Mouse (Mus musculus): ENCODE data around the gene Phex.
A peak's percentile ranks its signal among the peaks of the same experiment; 100 is the strongest.

The Phex gene

DNA sequence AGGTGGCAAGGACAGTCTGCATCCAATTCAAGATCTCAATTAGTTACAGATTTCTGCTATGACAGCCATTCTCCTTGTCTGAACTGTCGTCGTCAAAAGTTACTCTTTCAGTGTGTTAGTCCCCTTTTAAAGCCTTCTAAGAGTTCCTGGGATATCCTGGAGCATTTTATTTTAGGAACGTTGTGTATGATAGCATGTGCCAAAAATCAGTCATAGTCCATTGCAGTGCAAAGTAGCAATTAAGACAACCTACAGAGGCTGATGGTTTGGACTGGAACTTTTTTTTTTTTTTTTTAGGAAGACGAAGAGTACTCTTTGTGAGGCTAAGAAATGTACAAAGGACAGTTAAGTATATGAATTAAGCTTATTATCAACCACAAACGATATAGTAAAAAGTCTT, at the start of gene Phex:
TSS of gene Phex (minus strand) at position 101 of the 400 bp plus-strand sequence.
- no peak for DNase-seq

- DNase-seq: peak; percentile 19
These were observed 47.6 kb upstream of the Phex start for GRCm38 (mm10) chrX:157462716-157463115.

DNA sequence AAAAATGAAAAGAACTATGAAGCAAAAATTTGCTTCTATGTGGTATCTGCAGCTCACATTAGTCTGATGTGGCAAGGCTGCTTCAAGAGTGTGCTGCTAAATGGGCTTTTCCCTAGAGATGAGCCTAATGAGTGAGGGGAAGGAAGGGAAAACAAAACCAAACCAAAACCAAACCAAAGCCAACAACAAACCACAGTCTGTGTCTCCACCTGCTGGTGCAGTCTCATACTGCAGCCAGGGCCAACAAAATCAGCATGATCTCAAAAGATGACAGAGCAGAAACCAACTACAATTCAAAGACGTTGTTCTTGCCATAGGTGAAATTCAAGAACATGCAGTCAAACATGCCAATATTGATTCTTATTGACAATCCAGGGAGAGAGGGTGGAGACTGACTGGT, 39.3 kb upstream of the Phex start:
- peak; percentile 33 for DNase-seq

DNA sequence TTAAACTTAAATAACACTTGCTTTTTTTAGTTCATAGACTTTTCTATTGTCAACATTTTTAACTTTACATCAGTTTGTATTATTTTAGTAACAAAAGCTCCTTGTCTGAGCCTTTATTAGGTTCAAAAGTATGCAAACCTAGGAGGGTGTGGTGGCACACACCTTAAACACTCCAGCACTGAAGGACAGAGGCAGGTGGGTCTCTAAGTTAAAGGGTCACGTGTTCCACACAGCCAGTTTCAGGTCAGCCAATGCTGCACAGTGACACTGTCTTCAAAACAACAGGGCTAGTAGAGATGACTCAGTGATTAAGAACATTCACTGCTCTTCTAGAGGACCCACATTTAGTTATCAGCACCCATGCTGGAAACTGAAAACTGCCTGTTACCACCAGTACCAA, 33.9 kb upstream of the Phex start:
- no peak for DNase-seq

- DNase-seq: no peak
These were observed 32.3 kb upstream of the Phex start for GRCm38 (mm10) chrX:157447431-157447830.

DNA sequence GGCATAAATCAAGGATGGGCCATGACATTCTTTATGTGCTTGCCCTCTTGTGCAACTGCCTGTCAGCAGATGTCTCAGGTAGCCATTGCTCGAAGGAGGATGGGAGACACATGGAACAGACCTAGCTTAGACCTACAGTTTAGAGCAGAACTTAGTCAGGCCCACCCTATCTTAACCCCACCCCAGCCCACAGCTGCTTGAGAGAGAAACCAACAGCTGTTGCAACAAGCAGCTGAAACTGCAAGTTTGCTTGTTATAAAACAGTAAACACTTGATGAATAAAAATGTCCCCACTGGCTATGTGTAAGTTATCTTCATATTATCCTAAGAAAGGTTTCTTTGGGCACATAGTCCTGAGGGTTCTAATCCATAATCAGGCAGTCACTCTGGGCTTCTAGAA, 19.7 kb upstream of the Phex start:
- DNase-seq: no peak

DNA sequence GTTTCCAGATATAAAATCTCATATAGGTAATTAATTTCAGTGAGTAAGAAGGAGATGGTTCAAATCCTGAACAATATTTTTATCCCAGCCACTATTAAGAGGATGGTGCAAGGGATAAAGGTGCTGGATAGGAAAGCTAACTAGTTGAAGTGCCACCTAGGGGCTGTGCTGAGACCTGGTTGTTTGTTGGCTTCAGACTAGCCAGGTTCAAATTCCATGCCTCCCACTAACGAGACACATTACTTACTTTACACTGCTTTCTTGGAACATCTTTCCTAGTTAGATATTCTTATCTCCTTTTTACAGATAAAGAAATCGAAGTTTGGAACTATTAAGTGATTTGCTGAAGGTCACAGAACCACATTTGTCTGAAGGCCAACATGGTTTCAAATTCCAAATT, 4.3 kb upstream of the Phex start:
- DNase-seq: no peak

DNA sequence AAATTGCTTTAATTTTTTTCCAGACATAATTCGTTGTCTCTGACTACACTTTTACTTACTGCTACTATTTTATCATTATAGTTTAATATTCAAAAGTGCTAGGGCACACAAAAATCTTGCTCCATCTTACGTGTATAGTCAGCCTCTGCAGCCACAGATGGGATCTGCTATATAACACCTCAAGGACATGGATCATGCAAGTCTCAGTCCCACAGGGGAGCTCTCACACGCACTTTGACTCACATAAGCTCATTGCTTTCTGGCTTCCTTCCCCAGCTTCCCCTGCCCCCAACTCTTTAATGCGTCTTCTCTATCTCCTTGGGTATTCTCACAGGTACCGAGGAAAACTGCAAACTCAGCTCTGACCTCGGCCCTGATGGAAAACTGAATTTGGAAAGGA, 10.2 kb downstream of the Phex start:
- DNase-seq: no peak

DNA sequence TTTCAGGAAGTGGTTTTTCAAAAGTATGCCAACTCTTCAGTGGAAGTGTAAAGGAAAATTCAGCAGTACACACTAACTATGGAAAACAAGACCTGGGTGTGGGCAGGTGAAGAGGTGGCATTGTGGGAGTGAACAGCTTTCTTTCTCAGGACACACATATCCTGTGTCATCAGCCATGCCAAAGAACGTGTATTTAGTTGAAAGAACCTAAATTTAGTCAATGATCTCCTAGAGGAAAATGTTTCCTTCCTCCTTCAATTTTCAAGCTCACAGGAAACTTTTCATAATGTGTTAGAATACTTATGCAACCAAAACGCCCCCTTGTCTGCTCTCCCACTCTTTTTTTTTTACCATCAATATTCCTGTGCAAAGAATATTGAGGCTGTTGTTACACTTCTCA, 23.9 kb downstream of the Phex start:
- no peak for DNase-seq

GRCm38 (mm10) chrX:157390102-157390501, 25.0 kb downstream of the Phex start:
- no peak for DNase-seq

- no peak for DNase-seq
These were observed 26.7 kb downstream of the Phex start for GRCm38 (mm10) chrX:157388419-157388818.

DNA sequence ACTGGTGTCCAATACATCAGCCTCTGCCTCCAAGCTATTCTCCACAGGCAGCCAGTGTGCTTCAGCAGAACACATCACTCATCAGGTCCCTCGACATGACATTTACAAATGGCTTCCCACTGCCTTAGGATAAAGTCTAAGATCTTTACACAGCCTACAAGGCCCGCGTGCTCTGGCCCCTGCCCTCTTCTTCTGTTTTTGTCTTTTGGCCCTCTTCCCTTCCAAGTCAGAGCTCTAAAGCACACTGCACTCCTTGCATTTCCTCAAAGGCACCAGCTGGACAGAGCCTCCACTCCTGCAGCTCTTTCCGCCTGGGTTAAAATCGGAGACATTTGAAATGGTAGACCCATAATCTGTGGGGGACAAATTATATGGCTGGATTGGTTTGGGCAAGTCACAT, 28.1 kb downstream of the Phex start:
- no peak for DNase-seq

DNA sequence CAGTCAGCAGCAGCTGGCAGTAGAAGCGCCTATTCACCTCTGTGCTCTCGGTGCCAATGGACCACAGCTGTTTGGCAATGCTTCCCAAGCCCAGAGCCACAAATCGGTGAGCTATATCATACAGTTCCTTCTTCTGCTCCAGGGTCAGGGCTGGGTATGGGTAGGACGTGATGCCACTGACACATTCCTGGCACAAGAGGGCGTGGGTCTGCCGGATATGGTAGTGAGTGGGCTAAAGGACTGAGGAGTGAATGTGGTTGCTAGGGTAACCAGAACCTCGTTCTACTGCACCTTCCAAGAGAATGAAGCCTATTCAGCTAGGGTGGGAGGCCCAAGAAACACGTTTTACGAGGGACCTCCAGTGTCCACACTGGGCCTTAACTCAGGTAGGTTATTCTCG, 36.3 kb downstream of the Phex start:
- DNase-seq: peak; percentile 3

GRCm38 (mm10) chrX:157377456-157377855, 37.7 kb downstream of the Phex start:
- DNase-seq: no peak

GRCm38 (mm10) chrX:157373873-157374272, 41.2 kb downstream of the Phex start:
- no peak for DNase-seq

DNA sequence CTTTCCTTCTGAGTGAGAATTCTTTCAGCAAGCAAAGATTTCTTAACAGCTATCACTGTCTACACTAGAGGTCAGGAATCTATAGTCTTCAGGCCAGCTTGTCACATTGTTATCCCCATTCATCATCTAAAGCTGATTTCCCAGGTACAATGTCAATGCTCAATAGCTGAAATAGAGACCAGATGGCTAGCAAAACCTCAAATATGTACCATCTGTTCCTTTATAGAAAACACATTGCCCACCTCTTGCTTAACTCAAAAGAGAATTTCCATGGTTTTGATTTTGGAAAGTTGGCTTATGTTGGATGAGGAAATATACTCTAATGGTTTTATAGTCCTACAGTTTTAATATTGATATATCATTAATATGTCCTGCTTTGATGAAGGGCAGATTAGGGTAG, 45.9 kb downstream of the Phex start:
- DNase-seq: peak; percentile 19

GRCm38 (mm10) chrX:157355521-157355920, 59.6 kb downstream of the Phex start:
- no peak for DNase-seq

DNA sequence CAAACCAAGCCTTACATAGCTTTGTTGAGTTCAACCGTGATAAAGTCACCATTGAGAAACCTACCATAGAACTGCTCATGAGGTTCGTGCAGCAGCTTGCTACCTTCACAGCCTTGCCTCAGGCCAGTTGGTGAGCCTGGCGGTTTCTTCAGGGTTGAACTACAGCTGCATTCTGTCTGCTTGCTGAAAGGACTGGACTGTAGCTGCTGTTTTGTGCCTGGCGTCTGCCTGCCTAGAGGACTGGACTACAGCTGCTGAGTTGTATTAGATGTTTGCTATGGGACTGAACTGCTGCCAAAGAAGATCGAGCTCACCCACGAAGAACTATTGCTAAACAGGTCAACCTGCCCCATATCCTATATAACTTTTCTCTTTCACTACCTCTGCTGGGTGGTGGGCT, 68.9 kb downstream of the Phex start:
- no peak for DNase-seq

GRCm38 (mm10) chrX:157334726-157335125, 80.4 kb downstream of the Phex start:
- no peak for DNase-seq

- DNase-seq: no peak
These were observed 85.3 kb downstream of the Phex start for GRCm38 (mm10) chrX:157329821-157330220.

DNA sequence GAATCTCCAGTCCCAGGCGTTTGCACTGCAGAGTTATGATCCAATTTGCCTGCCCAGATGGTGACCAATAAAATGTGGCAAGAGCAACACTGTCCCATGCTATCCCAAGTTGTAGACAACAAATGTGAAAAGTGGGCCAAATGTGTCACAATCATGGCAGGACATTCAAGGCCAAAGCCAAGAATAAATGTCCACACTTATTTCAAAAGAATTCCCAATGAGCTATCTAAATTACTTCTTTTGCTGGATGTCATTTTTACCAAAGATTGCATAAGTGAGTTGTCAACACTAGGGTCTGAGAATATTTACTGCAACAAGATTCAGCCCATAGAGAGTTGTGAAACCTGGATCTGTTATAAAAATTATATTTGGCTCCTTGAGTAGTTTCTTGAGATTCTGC, 86.7 kb downstream of the Phex start:
- DNase-seq: no peak

DNA sequence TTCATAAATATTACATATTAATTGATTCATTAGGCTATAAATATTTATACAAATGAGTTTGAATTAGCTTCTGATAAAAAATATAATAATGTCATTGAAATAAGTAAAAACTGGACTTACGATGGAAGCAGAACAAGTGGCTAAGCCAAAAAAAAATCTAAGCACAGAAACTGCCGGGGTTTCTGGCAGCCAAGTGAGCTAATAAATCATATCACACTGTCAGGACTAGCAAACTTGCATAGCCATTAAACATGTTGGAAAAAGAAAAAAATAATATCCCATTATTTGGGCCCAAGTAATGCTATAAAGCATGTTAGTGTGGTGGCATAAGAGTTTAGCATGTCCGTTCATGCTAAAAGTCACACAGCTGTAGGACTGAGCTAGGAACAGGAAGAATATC, 87.4 kb downstream of the Phex start:
- DNase-seq: no peak

DNA sequence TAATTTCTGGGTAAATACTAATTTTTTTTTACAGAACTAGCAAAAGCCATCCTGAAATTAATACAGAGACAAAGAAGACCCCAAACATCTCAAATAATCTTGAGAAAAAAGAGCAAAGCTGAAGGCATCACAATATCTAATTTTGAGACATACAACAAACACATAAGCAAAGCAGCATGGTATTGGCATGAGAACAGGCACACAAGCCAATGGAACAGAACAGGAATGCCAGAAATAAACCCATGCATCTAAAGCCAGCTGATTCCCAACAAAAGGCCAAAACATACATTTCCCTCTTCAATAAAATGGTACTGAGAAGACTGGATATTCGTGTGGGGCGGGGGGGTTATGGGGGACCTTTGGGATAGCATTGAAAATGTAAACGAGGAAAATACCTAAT, 90.7 kb downstream of the Phex start:
- no peak for DNase-seq

DNA sequence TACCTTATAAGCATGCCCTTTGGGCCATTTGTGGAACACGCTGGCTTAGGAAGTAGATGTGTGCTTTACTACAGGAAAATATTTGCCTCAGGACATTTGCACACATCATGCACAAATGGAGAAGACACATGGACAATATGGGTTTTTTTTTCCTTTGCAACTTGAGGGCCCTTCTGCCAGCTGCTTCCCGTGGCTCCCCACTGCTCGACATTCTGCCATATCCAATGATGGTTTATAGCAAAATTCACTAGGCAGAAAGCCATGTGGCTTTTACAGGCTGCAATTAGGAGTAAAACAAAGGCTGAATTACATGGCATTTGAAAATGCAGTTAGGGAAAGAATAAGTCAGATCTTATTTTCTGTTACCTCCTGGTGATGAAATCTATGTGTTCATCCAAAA, 104.8 kb downstream of the Phex start:
- DNase-seq: no peak

GRCm38 (mm10) chrX:157308171-157308570, 106.9 kb downstream of the Phex start:
- DNase-seq: no peak

DNA sequence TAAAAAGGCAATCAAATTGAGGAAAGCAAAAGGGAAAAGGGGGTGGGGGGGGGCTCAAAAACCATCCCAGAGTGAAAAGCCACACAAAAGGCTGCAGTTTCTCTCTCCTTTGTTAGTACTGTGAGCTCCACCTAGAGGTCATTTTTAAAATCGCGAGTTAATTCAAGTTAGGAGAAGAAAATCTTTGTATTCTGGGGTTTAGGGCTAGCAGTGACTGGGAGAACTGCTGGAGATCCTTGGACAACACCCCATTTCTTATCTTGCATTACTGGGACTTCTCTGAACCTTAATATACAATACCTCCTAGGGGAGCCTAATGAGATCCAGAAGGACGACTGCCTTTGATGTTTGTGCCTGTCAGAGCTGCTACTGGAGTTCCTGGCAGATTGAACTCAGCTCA, 107.7 kb downstream of the Phex start:
- DNase-seq: peak; percentile 76
